Mouse (Mus musculus): ENCODE measurements around the gene Olfr720. TPM values are rescaled to one million over a fixed set of nuclear protein-coding genes. Genes with fewer than 3 reads are reported as not detected.

Olfr720 gene
- not detected for total RNA-seq (2023)

DNA sequence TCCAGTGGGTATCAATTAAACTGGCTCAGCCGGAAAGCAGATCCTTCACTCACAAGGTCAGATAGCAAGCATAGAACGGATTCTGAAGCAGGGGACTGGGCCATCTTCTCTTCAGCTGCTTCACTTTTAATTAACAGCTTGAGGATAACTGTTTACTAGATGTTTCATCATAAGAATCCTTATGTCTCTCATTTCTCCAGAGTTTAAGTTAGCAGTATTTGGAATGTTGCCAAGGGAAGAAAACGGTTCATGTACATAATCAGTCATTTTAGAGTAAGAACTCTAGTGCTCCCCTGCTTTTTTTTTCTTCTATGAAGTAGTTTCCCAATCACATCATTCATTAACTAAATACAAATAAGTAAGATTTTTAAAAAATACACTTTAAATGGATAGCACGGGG is at the start of gene Olfr720:
TSS of gene Olfr720 (minus strand) at position 101 of the 400 bp plus-strand sequence.

Other genes starting within 250 kb of the Olfr720 start
- gene Atxn7, start 225.4 kb downstream of the Olfr720 start, total RNA-seq (2023), result 92.2 TPM
- gene Thoc7, start 225.0 kb downstream of the Olfr720 start, total RNA-seq (2023), result 65.7 TPM
- gene Psmd6, start 65.9 kb downstream of the Olfr720 start, total RNA-seq (2023), result 107 TPM
- gene Olfr31, start 136.0 kb upstream of the Olfr720 start, total RNA-seq (2023), result not detected
- gene Il3ra, start 159.4 kb upstream of the Olfr720 start, total RNA-seq (2023), result 11.1 TPM
- not detected for gene Olfr721-ps1, start 214.5 kb upstream of the Olfr720 start, total RNA-seq (2023)